Mouse (Mus musculus) G1E (cell line): ENCODE measurements at regions not wholly inside any gene's neighbourhood (a gene's known extent, or its start where the extent isn't known, plus 50 kb on each side); places are given as distances from the start of the nearest gene placed in this dataset.

Experiments used
- ATAC-seq: 2 replicates; pipeline ENCODE4 v1.8.0; 2016; ENCODE audit warnings: mild to moderate bottlenecking; ENCODE audit not compliant: insufficient number of reproducible peaks, poor library complexity, low FRiP score, severe bottlenecking; ENCODE audit errors: extremely low read depth
- DNase-seq: peaks from one replicate; pipeline ENCODE4 v3.0.0; 2012; ENCODE audit warnings: low spot score
- H3K27me3 ChIP-seq: 2 replicates; pipeline ENCODE4 v1.6.1; 2012; ENCODE audit warnings: mild to moderate bottlenecking, low read length, inconsistent platforms; ENCODE audit not compliant: insufficient read depth
- H3K36me3 ChIP-seq: replicated peaks from 2 replicates; pipeline ENCODE3; 2012; ENCODE audit warnings: mild to moderate bottlenecking, inconsistent platforms
- H3K4me1 ChIP-seq: 2 replicates; pipeline ENCODE4 v1.6.1; 2012; ENCODE audit warnings: low read depth, low read length, inconsistent platforms, mixed read lengths; ENCODE audit not compliant: insufficient read depth
- H3K4me3 ChIP-seq: 2 replicates; pipeline ENCODE4 v1.5.1; 2012; ENCODE audit warnings: low read depth, mild to moderate bottlenecking, inconsistent platforms, low read length, moderate library complexity, mixed read lengths
- H3K9me3 ChIP-seq: replicated peaks from 2 replicates; pipeline ENCODE4 v1.6.1; 2012; ENCODE audit warnings: inconsistent platforms
- CTCF ChIP-seq: IDR thresholded peaks from 2 replicates; pipeline ENCODE4 v1.5.1; 2012; ENCODE audit warnings: low read depth, low read length, inconsistent platforms, mixed read lengths
- GATA1 ChIP-seq: IDR thresholded peaks from 2 replicates; pipeline ENCODE4 v1.6.1; 2012; ENCODE audit warnings: borderline replicate concordance, low read length, inconsistent platforms, mixed read lengths
- GATA2 ChIP-seq: IDR thresholded peaks from 2 replicates; pipeline ENCODE4 v1.6.1; 2012; ENCODE audit warnings: low read depth, low read length, inconsistent platforms, borderline replicate concordance
- POLR2AphosphoS5 ChIP-seq: IDR thresholded peaks from 2 replicates; pipeline ENCODE4 v1.6.1; 2012; ENCODE audit warnings: low read depth, low read length, inconsistent platforms; ENCODE audit not compliant: insufficient replicate concordance
- TAL1 ChIP-seq: conservative IDR thresholded peaks from 2 replicates; pipeline ENCODE4 v1.6.1; 2012; ENCODE audit warnings: low read depth, low read length, inconsistent platforms, mixed read lengths

GRCm38 (mm10) chr10:16580200-16580599 is 1142.8 kb upstream of the Cited2 start:
- H3K4me3 ChIP-seq: no peak overlapping the region
- no peaks in the 10 kb centered on the region for H3K9me3 ChIP-seq
- no peak for ATAC-seq
- no peaks in the 10 kb centered on the region for H3K36me3 ChIP-seq
- TF ChIP-seq POLR2AphosphoS5 (no peak), CTCF (no peak), GATA1 (no peak), GATA2 (no peak), TAL1 (no peak)
- DNase-seq: no peak
- H3K27me3 ChIP-seq: no peaks in the 10 kb centered on the region
- peaks cover 11% of the 10 kb centered on the region for H3K4me1 ChIP-seq

DNA sequence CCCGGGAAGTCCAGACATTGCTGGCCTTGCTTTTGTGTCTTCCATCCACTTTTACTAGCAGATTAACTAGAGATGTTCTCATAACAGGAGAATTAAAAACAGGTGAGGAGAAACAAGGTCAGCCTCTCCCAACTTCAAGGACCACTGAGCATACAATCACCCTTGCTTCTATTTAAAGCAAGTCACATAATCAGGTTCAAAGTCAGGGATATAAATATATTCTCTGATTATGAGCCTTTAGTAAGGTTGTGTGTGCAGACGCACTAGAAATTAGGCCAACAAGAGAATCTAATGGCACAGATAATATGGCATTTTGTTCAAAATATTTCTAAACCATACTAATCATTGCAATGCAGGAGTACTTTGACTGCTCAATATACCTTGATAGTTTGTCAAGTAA is 1134.2 kb upstream of the Cited2 start:
- no peak for ATAC-seq
- Histone ChIP-seq H3K9me3 (no peaks in the 10 kb centered on the region), H3K4me3 (no peak overlapping the region), H3K4me1 (peaks cover 12% of the 10 kb centered on the region), H3K36me3 (no peaks in the 10 kb centered on the region), H3K27me3 (no peaks in the 10 kb centered on the region)
- no peak for DNase-seq
- TF ChIP-seq POLR2AphosphoS5 (no peak), GATA1 (no peak), CTCF (no peak), TAL1 (no peak), GATA2 (no peak)

GRCm38 (mm10) chr10:16589399-16589798 is 1133.6 kb upstream of the Cited2 start:
- ATAC-seq (peak; percentile 81), DNase-seq (no peak)
- H3K4me1 ChIP-seq: peaks cover 8% of the 10 kb centered on the region
- no peaks in the 10 kb centered on the region for H3K9me3 ChIP-seq
- TF ChIP-seq TAL1 (no peak), CTCF (no peak), GATA1 (no peak), GATA2 (no peak), POLR2AphosphoS5 (no peak)
- H3K4me3 ChIP-seq: no peak overlapping the region
- H3K27me3 ChIP-seq: no peaks in the 10 kb centered on the region
- H3K36me3 ChIP-seq: no peaks in the 10 kb centered on the region

GRCm38 (mm10) chr10:16592870-16593269 is 1130.1 kb upstream of the Cited2 start:
- DNase-seq (no peak), ATAC-seq (no peak)
- Histone ChIP-seq H3K36me3 (no peaks in the 10 kb centered on the region), H3K9me3 (no peaks in the 10 kb centered on the region), H3K27me3 (no peaks in the 10 kb centered on the region), H3K4me3 (no peak overlapping the region), H3K4me1 (peaks cover 8% of the 10 kb centered on the region)
- no peak for TF ChIP-seq TAL1
- TF ChIP-seq GATA1: no peak
- TF ChIP-seq CTCF: no peak
- no peak for TF ChIP-seq GATA2
- no peak for TF ChIP-seq POLR2AphosphoS5

GRCm38 (mm10) chr10:16600041-16600440 is 1123.0 kb upstream of the Cited2 start:
- no peak for ATAC-seq
- Histone ChIP-seq H3K4me1 (peaks cover 24% of the 10 kb centered on the region), H3K4me3 (no peak overlapping the region), H3K9me3 (no peaks in the 10 kb centered on the region), H3K27me3 (no peaks in the 10 kb centered on the region), H3K36me3 (no peaks in the 10 kb centered on the region)
- DNase-seq: no peak
- no peak for TF ChIP-seq CTCF
- TF ChIP-seq TAL1: no peak
- no peak for TF ChIP-seq POLR2AphosphoS5
- no peak for TF ChIP-seq GATA2
- TF ChIP-seq GATA1: no peak

DNA sequence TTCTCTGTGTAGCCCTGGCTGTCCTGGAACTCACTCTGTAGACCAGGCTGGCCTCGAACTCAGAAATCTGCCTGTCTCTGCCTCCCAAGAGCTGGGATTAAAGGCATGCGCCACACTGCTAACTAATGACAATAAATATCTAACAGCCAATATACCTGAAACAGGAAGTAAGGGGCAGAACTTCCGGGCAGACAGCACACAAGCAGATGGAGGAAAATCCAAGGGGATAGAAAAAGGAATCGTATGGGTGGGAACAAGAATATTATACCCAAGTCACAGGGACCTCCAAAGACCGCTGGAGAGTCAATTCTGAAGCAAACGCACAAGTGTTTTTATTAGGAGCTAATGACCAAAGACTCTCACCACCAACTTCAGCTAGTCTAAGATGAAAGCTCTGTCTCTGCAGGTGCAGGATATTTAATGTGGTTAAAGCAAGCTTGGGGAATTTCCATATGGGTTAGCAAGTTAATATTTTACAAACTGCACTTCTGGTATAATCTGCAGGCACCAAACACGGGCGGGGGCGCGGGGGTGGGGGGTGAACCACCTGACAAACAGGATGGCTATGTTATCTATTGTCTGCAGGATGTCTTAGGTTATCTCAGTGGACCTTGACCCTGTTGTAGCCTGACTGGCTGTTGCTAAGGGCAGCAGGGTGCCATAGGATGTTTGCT is 1122.3 kb upstream of the Cited2 start:
- ATAC-seq (peak; percentile 93), DNase-seq (peak; percentile 8)
- Histone ChIP-seq H3K4me1 (peaks cover 24% of the 10 kb centered on the region), H3K9me3 (no peaks in the 10 kb centered on the region), H3K27me3 (no peaks in the 10 kb centered on the region), H3K4me3 (no peak overlapping the region; the same call in 1 of the 2 replicates), H3K36me3 (no peaks in the 10 kb centered on the region)
- TF ChIP-seq CTCF (no peak), TAL1 (peak; percentile 93)

DNA sequence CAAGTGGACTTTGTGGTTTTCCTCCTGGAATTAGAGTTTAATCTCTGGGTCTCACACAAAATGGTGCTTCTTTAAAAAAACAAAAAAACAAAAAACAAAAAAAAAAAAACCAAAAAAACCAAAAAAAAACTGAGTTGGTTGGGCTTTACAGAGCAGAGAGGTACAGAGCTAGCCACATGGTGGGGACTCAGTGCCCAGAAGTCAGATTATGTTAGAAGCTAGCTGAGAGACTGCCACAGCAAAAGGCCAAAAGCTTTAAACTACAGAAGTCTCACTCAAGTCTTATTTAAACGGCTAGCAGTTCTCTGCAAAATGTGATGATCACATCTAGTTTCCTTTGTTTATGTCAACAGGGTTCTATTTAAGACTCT is 1121.8 kb upstream of the Cited2 start:
- Histone ChIP-seq H3K36me3 (no peaks in the 10 kb centered on the region), H3K27me3 (no peaks in the 10 kb centered on the region), H3K4me3 (no peak overlapping the region), H3K9me3 (no peaks in the 10 kb centered on the region), H3K4me1 (peaks cover 24% of the 10 kb centered on the region)
- no peak for TF ChIP-seq CTCF
- TF ChIP-seq POLR2AphosphoS5: no peak
- no peak for TF ChIP-seq GATA2
- no peak for TF ChIP-seq GATA1
- no peak for TF ChIP-seq TAL1
- ATAC-seq: peak; percentile 59
- DNase-seq: no peak
